Mouse (Mus musculus) heart, adult 2 months (tissue): Measurements from ENCODE around the gene Gm20695. TPM values are rescaled to one million over a fixed set of nuclear protein-coding genes. Genes with fewer than 3 reads are reported as not detected.

Source experiments
- DNase-seq, 2 experiments: peaks; one replicate each; pipeline ENCODE4 v3.0.0; 2021
- H3K27ac ChIP-seq: fragments of 200-600 bp; 2 replicates; pipeline ENCODE4 v1.8.1; 2022
- H3K27me3 ChIP-seq: fragments of 200-500 bp; 2 replicates; pipeline ENCODE4 v1.6.1; 2012; ENCODE audit warnings: mild to moderate bottlenecking, low read length, inconsistent platforms, mixed read lengths; ENCODE audit not compliant: control insufficient read depth, insufficient read depth
- H3K36me3 ChIP-seq: fragments of 200-500 bp; 2 replicates; pipeline ENCODE4 v1.6.1; 2012; ENCODE audit warnings: low read length, inconsistent platforms; ENCODE audit not compliant: control insufficient read depth, insufficient read depth
- H3K4me1 ChIP-seq: fragments of 200-500 bp; 2 replicates; pipeline ENCODE4 v1.6.1; 2011; ENCODE audit warnings: low read length; ENCODE audit not compliant: control insufficient read depth, insufficient read depth
- H3K4me3 ChIP-seq: fragments of 200-600 bp; 2 replicates; pipeline ENCODE4 v1.8.1; 2022
- H3K79me2 ChIP-seq: fragments of 200-500 bp; replicated peaks from 2 replicates; pipeline ENCODE4 v1.6.1; 2012; ENCODE audit warnings: mild to moderate bottlenecking, inconsistent platforms, low read length, moderate library complexity, mixed read lengths; ENCODE audit not compliant: control insufficient read depth, insufficient read depth
- H3K9ac ChIP-seq: fragments of 200-500 bp; 2 replicates; pipeline ENCODE4 v1.6.1; 2012; ENCODE audit warnings: low read depth, mild to moderate bottlenecking, control low read depth, inconsistent platforms, low read length, mixed read lengths
- CTCF ChIP-seq: fragments of 200-600 bp; IDR thresholded peaks from 2 replicates; pipeline ENCODE4 v1.8.1; 2022; ENCODE audit warnings: antibody characterized with exemption, mild to moderate bottlenecking, moderate library complexity
- EP300 ChIP-seq: fragments of 200-500 bp; IDR thresholded peaks from 2 replicates; pipeline ENCODE4 v1.6.1; 2011; ENCODE audit warnings: low read depth, low read length, control low read depth; ENCODE audit not compliant: insufficient read depth
- POLR2A ChIP-seq: fragments of 200-500 bp; IDR thresholded peaks from 2 replicates; pipeline ENCODE4 v1.6.1; 2011; ENCODE audit warnings: mild to moderate bottlenecking, low read depth, low read length, control low read depth; ENCODE audit not compliant: insufficient read depth
- WGBS: fragments of 180-500 bp; shearing (Covaris S2); methylation state at CpG from one replicate; pipeline ENCODE4 v1.1.7; 2018; 5-methylcytosine and 5-hydroxymethylcytosine counted together
- intact Hi-C: fragments of 180-260 bp; cut with DNase I; formaldehyde crosslinking; loops from one replicate; pipeline ENCODE4 v1.15.1; 2025
- microRNA-seq, 2 experiments: library from miRNA; unstranded; fragments of <30 nt; microRNA quantifications; one replicate each; pipeline ENCODE4 v1.2.0; 2021
- polyA plus RNA-seq: library from polyadenylated mRNA; depleted of rRNA; stranded (reverse); fragments of >200 nt; gene quantifications from 2 replicates; pipeline ENCODE4 v1.2.3, GENCODE M21; 2012; rRNA removed
- total RNA-seq, 2 experiments: library from RNA; stranded (reverse); gene quantifications; 2 replicates each; pipeline ENCODE4 v1.2.3; 2021

The Gm20695 gene
- total and polyA plus RNA-seq, 3 experiments = 0.27 to 0.42 TPM; not detected in 1

DNA sequence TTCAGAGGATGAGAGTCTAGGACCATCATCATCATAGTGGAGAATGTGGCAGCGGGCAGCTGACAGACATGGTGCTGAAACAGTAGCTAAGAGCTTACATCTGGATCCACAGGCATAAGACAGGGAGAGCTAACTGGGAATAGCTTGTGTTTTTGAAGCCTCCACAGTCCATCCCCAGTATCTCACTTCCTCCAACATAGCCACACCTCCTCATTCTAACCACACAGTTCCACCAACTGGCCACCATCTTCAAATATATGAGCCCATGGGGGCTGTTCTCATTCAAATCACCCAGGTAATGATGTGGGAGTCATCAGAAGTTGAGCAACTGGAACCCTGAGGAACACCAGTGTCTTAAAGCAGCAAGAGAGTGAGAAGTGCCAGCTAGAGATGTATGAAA is 66.7 kb downstream of the Gm20695 start:
- 95% methylated on average over 1 of the region's 1 CpGs for WGBS

DNA sequence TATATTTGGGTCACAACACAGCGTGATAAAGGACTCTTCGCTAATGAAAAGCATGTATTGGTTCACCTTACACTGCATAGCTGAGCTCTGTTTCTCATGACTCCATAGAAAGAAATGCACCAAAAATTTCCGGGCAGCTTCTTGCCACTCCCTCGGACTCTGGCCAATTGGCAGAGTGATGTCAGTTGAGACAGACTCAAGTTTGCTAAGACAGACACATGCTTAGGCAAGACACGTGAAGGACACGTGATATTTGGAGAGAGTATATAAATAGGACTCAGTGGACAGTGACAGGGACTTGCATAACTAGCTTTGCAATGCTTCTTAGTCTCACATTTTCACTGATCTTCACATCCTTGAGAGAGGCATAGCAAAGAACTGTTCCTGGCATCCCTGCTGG is 71.9 kb downstream of the Gm20695 start:
- Histone ChIP-seq H3K79me2 (no peaks in the 10 kb centered on the region), H3K36me3 (no peaks in the 10 kb centered on the region), H3K4me1 (peaks cover 2% of the 10 kb centered on the region), H3K4me3 (no peak overlapping the region), H3K27ac (no peak overlapping the region), H3K27me3 (no peaks in the 10 kb centered on the region), H3K9ac (no peak overlapping the region)
- TF ChIP-seq POLR2A (no peak), CTCF (no peak), EP300 (no peak)
- intact Hi-C loops = no loop called here
- WGBS = 59% methylated on average over 6 of the region's 6 CpGs
- DNase-seq = peak in 1 of 2 experiments; percentile 65

More for the DNA sequence above, 66.7 kb downstream of the Gm20695 start:
- Histone ChIP-seq H3K4me3 (no peak overlapping the region), H3K36me3 (no peaks in the 10 kb centered on the region), H3K27ac (no peak overlapping the region), H3K27me3 (no peaks in the 10 kb centered on the region), H3K9ac (no peak overlapping the region), H3K4me1 (no peaks in the 10 kb centered on the region), H3K79me2 (no peaks in the 10 kb centered on the region)
- no peak for TF ChIP-seq POLR2A
- TF ChIP-seq EP300 = no peak
- no peak for TF ChIP-seq CTCF
- intact Hi-C loops = no loop called here
- DNase-seq = no peak

DNA sequence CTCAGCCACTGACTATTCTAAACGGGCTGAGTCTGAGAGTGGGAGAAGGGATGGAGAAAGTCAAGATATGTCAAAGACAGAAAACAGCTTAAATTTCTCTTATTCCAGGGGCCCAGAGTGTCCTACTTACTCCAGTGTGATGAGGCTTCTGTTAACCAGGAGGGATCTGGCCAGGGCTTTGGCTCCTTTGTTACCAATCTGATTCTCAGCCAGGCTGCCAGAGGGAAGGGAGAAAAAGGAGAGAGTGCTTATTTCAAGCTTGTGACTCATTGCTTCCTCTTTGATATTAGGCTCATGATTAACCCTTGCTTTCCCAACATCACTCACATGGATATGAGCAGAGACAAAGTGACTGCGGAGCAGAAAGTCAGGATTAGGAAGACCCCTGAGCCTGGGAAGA is 74.8 kb downstream of the Gm20695 start:
- Histone ChIP-seq H3K79me2 (no peaks in the 10 kb centered on the region), H3K27me3 (no peaks in the 10 kb centered on the region), H3K27ac (no peak overlapping the region; the same call in 1 of the 2 replicates), H3K4me3 (no peak overlapping the region), H3K4me1 (peaks cover 2% of the 10 kb centered on the region), H3K36me3 (no peaks in the 10 kb centered on the region), H3K9ac (no peak overlapping the region)
- TF ChIP-seq POLR2A (no peak), CTCF (no peak), EP300 (no peak)
- 38% methylated on average over 2 of the region's 2 CpGs for WGBS
- intact Hi-C loops = no loop called here
- DNase-seq = peak in 1 of 2 experiments; percentile 32

DNA sequence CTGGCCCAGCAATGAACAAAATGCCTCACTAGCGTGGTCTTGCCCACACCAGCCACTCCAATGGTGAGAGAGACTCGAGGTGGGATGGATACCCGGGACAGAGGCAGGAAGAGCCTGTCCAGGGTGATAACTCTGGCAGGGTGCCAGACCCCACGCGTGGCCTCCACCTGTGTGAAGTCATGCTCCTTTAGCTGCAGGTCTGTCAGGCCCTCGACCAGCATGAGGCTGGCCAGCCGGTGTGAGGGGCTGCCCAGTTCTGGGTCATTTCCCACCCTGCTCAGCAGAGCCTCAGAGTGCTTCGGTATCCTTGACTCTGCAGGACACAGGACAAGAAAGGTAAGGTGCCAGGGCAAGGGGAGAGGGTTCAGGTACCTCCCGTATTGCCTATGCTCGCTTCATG is 80.5 kb downstream of the Gm20695 start:
- H3K27ac ChIP-seq = no peak overlapping the region
- H3K4me1 ChIP-seq = no peaks in the 10 kb centered on the region
- no peaks in the 10 kb centered on the region for H3K79me2 ChIP-seq
- H3K4me3 ChIP-seq = no peak overlapping the region
- intact Hi-C loops = no loop called here
- DNase-seq = no peak
- no peak overlapping the region for H3K9ac ChIP-seq
- H3K27me3 ChIP-seq = no peaks in the 10 kb centered on the region
- 69% methylated on average over 10 of the region's 10 CpGs for WGBS
- no peaks in the 10 kb centered on the region for H3K36me3 ChIP-seq
- TF ChIP-seq POLR2A (no peak), CTCF (no peak), EP300 (no peak)

DNA sequence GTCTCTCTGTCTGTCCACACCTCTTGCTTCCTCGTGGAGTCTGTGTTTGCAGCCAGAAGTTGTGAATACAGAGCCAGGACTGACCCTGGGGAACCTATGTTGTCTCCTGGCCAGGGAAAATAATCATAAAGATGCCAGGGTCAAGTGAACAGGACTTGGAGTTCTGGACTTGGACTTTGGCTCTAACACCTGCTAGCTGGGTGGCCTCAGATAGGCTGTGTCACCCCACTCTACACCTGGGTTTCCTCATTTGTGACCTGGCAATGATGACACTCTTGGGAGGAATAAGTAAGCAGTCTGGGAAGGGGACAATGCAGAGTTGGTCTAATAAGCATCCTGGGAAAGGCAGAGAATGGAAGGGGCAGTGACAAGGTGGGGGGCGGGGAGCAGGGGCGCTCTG is 81.1 kb downstream of the Gm20695 start:
- Histone ChIP-seq H3K27me3 (no peaks in the 10 kb centered on the region), H3K79me2 (no peaks in the 10 kb centered on the region), H3K27ac (no peak overlapping the region), H3K36me3 (no peaks in the 10 kb centered on the region), H3K4me1 (no peaks in the 10 kb centered on the region), H3K9ac (no peak overlapping the region), H3K4me3 (no peak overlapping the region)
- intact Hi-C loops = no loop called here
- no peak for TF ChIP-seq CTCF
- TF ChIP-seq EP300 = no peak
- no peak for TF ChIP-seq POLR2A
- WGBS = 12% methylated on average over 1 of the region's 3 CpGs
- DNase-seq = no peak

Small RNA genes lying within 50 kb of the gene (microRNA-seq; reads per million reads assigned to microRNA genes)
- gene Gm23493 = 0 reads per million in 2 experiments

Other genes with a start within 250 kb of the Gm20695 start
- not detected for gene Mefv, start 166.6 kb upstream of the Gm20695 start, total RNA-seq
- 0.06 and 0.09 TPM in 2 replicates for gene Mefv, start 166.6 kb upstream of the Gm20695 start, polyA plus RNA-seq
- 1 to 10 TPM; 6.2 to 7.6 TPM for gene Zfp263, start 140.6 kb upstream of the Gm20695 start, total RNA-seq
- 3.8 and 6.1 TPM in 2 replicates for gene Zfp263, start 140.6 kb upstream of the Gm20695 start, polyA plus RNA-seq
- not detected for gene Olfr15, start 53.8 kb upstream of the Gm20695 start, total RNA-seq
- gene Olfr15, start 53.8 kb upstream of the Gm20695 start, polyA plus RNA-seq = not detected in 2 replicates
- 1 to 10 TPM; 1.3 to 1.8 TPM for gene Zfp174, start 37.4 kb upstream of the Gm20695 start, total RNA-seq
- gene Zfp174, start 37.4 kb upstream of the Gm20695 start, polyA plus RNA-seq = 1.00 and 1.8 TPM in 2 replicates
- 10 to 100 TPM; 48.6 to 49.4 TPM for gene Naa60, start 12.3 kb upstream of the Gm20695 start, total RNA-seq
- gene Naa60, start 12.3 kb upstream of the Gm20695 start, polyA plus RNA-seq = 50.4 and 59.4 TPM in 2 replicates
- 10 to 100 TPM; 10.8 to 12.1 TPM for gene Zfp597, start 87 bp upstream of the Gm20695 start, total RNA-seq
- 2.3 and 4.6 TPM in 2 replicates for gene Zfp597, start 87 bp upstream of the Gm20695 start, polyA plus RNA-seq
- gene 1700037C18Rik, start 24.0 kb downstream of the Gm20695 start, total RNA-seq = 1 to 10 TPM; 2.9 TPM
- gene 1700037C18Rik, start 24.0 kb downstream of the Gm20695 start, polyA plus RNA-seq = 2.9 and 5.2 TPM in 2 replicates
- 10 to 100 TPM in 1 of 2 experiments, 1 to 10 TPM in 1; 9.7 to 10.9 TPM for gene Cluap1, start 24.2 kb downstream of the Gm20695 start, total RNA-seq
- 4.9 and 5.9 TPM in 2 replicates for gene Cluap1, start 24.2 kb downstream of the Gm20695 start, polyA plus RNA-seq
- 1 to 10 TPM; 1.1 to 1.2 TPM for gene Nlrc3, start 92.0 kb downstream of the Gm20695 start, total RNA-seq
- gene Nlrc3, start 92.0 kb downstream of the Gm20695 start, polyA plus RNA-seq = 2.8 and 3.2 TPM in 2 replicates
- gene Slx4, start 119.1 kb downstream of the Gm20695 start, total RNA-seq = 1 to 10 TPM; 6.4 to 9.4 TPM
- gene Slx4, start 119.1 kb downstream of the Gm20695 start, polyA plus RNA-seq = 7.7 and 9.8 TPM in 2 replicates
- gene Dnase1, start 152.3 kb downstream of the Gm20695 start, total RNA-seq = not detected
- gene Dnase1, start 152.3 kb downstream of the Gm20695 start, polyA plus RNA-seq = not detected in 2 replicates
- 100 to 1,000 TPM; 138 to 154 TPM for gene Trap1, start 193.2 kb downstream of the Gm20695 start, total RNA-seq
- gene Trap1, start 193.2 kb downstream of the Gm20695 start, polyA plus RNA-seq = 124 and 167 TPM in 2 replicates